Mouse (Mus musculus) CD4-positive naive resting alpha-beta T cell, adult 76 days (primary cell): Measurements from ENCODE around the gene Gm10295. TPM values are rescaled to one million over a fixed set of nuclear protein-coding genes. Genes with fewer than 3 reads are reported as not detected.

Source experiments
- total RNA-seq: library from RNA; stranded (reverse); gene quantifications from one replicate; pipeline ENCODE4 v1.2.4, GENCODE M21; 2023

The Gm10295 gene
- not detected for total RNA-seq

DNA sequence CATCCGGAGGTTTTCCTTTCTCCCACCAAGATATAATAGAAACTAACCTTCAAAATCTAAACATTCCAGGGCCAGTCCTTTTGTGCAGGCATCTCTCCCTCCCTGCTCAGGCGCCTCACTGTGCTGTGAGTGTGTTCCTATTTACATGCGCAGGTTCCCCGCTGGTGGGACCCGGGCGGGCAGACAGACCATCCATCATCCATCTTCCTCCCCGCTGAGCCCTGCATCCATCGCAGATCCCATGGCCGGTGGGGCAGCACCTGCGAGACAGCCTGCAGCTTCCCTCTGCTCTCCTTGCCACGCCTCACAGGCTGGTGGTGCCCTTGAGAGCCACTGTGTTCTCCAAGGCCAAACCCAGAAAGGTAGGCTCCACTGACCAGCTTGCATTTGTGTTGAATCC lies at the start of gene Gm10295:
Gene Gm10295 (minus strand): TSS at position 122 of the 400 bp plus-strand sequence.

